Mouse (Mus musculus) lung, adult 2 months (tissue): Measurements from ENCODE around the gene Agap1.

Source experiments
- CTCF ChIP-seq: fragments of 200-500 bp; IDR thresholded peaks from 2 replicates; pipeline ENCODE4 v1.5.1; 2011; ENCODE audit warnings: mild to moderate bottlenecking, low read length, control low read depth; ENCODE audit not compliant: insufficient read depth
- POLR2A ChIP-seq: fragments of 200-500 bp; IDR thresholded peaks from 2 replicates; pipeline ENCODE4 v1.6.1; 2011; ENCODE audit warnings: low read depth, mild to moderate bottlenecking, control low read depth, low read length, borderline replicate concordance; ENCODE audit errors: extremely low read depth

GRCm38 (mm10) chr1:89884335-89884734, 429.7 kb downstream of the Agap1 start:
- TF ChIP-seq POLR2A (no peak), CTCF (no peak)
